Mouse (Mus musculus) brain, embryonic 14.5 days (tissue): Measurements from ENCODE around the gene Fndc3b.

Experiments
- CTCF ChIP-seq: fragments of 200-500 bp; IDR thresholded peaks from 2 replicates; pipeline ENCODE4 v1.5.1; 2012; ENCODE audit warnings: inconsistent platforms, mild to moderate bottlenecking, moderate library complexity, borderline replicate concordance; ENCODE audit not compliant: insufficient read depth, insufficient read length; ENCODE audit errors: extremely low read depth
- POLR2A ChIP-seq: fragments of 200-500 bp; IDR thresholded peaks from 2 replicates; pipeline ENCODE4 v1.6.1; 2012; ENCODE audit warnings: mild to moderate bottlenecking, inconsistent platforms, borderline replicate concordance; ENCODE audit not compliant: poor library complexity, insufficient read depth, insufficient read length, severe bottlenecking; ENCODE audit errors: extremely low read depth

DNA sequence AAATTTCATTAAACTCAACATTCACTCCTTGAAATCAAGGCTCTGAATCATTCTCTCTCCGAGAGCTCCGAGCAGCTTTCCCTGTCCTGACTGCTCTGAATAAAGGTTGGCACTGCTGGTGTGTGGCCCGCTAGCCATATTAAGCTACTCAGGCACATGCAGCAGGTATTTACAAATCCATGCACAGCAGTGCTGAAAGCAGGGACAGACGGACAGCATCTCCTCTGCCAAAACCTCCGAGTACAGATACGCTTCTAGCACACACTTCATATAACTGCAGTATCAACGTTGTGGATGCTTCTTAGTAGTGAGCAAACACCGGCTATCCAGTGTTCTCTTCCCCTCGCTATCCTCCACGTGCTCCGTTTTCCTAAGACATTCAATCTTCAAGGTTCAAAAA, 167.0 kb downstream of the Fndc3b start:
- TF ChIP-seq CTCF (no peak), POLR2A (no peak)
